Mouse (Mus musculus) midbrain, postnatal 0 days (tissue): ENCODE measurements around the gene Vip. TPM values are rescaled to one million over a fixed set of nuclear protein-coding genes. Genes with fewer than 3 reads are reported as not detected.

ENCODE experiments used
- ATAC-seq: fragments of 200-750 bp; cut with Nextera tagmentation; 2 replicates; pipeline ENCODE4 v1.8.0; 2017; ENCODE audit warnings: moderate number of reproducible peaks, mild to moderate bottlenecking, moderate TSS enrichment, moderate library complexity; ENCODE audit not compliant: low FRiP score
- DNase-seq: peaks from one replicate; pipeline ENCODE4 v3.0.0-alpha.2; 2015; ENCODE audit warnings: low spot score
- H3K27ac ChIP-seq: fragments of 300-500 bp; sonication (generic); 2 replicates; pipeline ENCODE4 v1.5.1; 2014; ENCODE audit warnings: low read depth, mild to moderate bottlenecking, low read length, mixed read lengths
- H3K27me3 ChIP-seq: fragments of 300-500 bp; sonication (generic); 2 replicates; pipeline ENCODE4 v1.6.1; 2014; ENCODE audit warnings: low read length, control low read depth, mixed read lengths; ENCODE audit not compliant: insufficient read depth
- H3K36me3 ChIP-seq: fragments of 300-500 bp; sonication (generic); 2 replicates; pipeline ENCODE4 v1.6.1; 2014; ENCODE audit warnings: low read length, control low read depth, mixed read lengths; ENCODE audit not compliant: insufficient read depth
- H3K4me1 ChIP-seq: fragments of 300-500 bp; sonication (generic); 2 replicates; pipeline ENCODE4 v1.6.1; 2014; ENCODE audit warnings: mild to moderate bottlenecking, control low read depth, antibody characterized with exemption, low read length, mixed read lengths; ENCODE audit not compliant: insufficient read depth
- H3K4me2 ChIP-seq: fragments of 300-500 bp; sonication (generic); 2 replicates; pipeline ENCODE4 v1.6.1; 2014; ENCODE audit warnings: low read depth, mild to moderate bottlenecking, low read length, mixed read lengths; ENCODE audit not compliant: poor library complexity, severe bottlenecking
- H3K4me3 ChIP-seq: fragments of 300-500 bp; sonication (generic); 2 replicates; pipeline ENCODE4 v1.5.1; 2014; ENCODE audit warnings: low read depth, mild to moderate bottlenecking, low read length, moderate library complexity
- H3K9ac ChIP-seq: fragments of 300-500 bp; sonication (generic); replicated peaks from 2 replicates; pipeline ENCODE4 v1.6.1; 2014; ENCODE audit warnings: mild to moderate bottlenecking, low read length, moderate library complexity, mixed read lengths; ENCODE audit not compliant: poor library complexity, severe bottlenecking
- H3K9me3 ChIP-seq: fragments of 300-500 bp; sonication (generic); 2 replicates; pipeline ENCODE4 v1.6.1; 2016; ENCODE audit warnings: low read length, control low read depth
- CTCF ChIP-seq: IDR thresholded peaks from 2 replicates; pipeline ENCODE4 v1.5.1; 2016; ENCODE audit warnings: antibody characterized with exemption, mild to moderate bottlenecking
- WGBS: fragments of 180-500 bp; shearing (Covaris S2); extraction: QIAGEN DNeasy Blood & Tissue Kit; methylation state at CpG from one replicate; pipeline ENCODE4 v1.1.7; 2014; 5-methylcytosine and 5-hydroxymethylcytosine counted together
- polyA plus RNA-seq: library from polyadenylated mRNA; unstranded; fragments of >200 nt; fragmentation: Nextera tagmentation; extraction: Ambion mirVana; gene quantifications from 2 replicates; pipeline ENCODE4 v1.2.1, GENCODE M21; 2015
- total RNA-seq: library from RNA; depleted of rRNA; stranded (reverse); fragments of >200 nt; gene quantifications from 2 replicates; pipeline ENCODE4 v1.2.3, GENCODE M21; 2014

Gene Vip
- total and polyA plus RNA-seq, 2 experiments from 2014 or later, result 1.4 to 1.9 TPM

DNA sequence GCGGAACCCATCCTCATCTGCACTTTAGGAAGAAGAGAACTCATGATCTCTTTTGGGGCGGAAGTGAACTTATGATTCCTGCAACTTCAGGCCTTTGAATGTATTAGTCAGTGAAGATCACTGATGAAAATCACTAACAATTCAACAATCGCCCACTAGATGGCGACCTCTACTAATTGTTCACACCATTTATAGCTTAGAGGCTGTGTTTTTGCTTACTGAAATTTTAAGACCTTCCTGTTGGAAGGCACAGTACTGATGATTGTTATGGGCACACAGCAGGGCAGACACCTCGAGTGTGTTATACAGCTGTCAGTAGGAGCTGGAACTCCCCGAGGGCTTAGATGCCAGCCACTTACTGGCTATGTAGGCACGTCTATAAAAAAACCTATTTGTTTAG lies 38.9 kb upstream of the Vip start:
- H3K27me3 ChIP-seq, result no peaks in the 10 kb centered on the region
- DNase-seq (peak; percentile 90), ATAC-seq (peak; percentile 90)
- no peaks in the 10 kb centered on the region for H3K9me3 ChIP-seq
- TF ChIP-seq CTCF, result peak; percentile 92
- H3K27ac ChIP-seq, result no peak overlapping the region
- no peaks in the 10 kb centered on the region for H3K4me1 ChIP-seq
- no peak overlapping the region for H3K9ac ChIP-seq
- 17% methylated on average over 7 of the region's 7 CpGs for WGBS
- no peak overlapping the region for H3K4me3 ChIP-seq
- H3K4me2 ChIP-seq, result no peak overlapping the region
- H3K36me3 ChIP-seq, result no peaks in the 10 kb centered on the region

DNA sequence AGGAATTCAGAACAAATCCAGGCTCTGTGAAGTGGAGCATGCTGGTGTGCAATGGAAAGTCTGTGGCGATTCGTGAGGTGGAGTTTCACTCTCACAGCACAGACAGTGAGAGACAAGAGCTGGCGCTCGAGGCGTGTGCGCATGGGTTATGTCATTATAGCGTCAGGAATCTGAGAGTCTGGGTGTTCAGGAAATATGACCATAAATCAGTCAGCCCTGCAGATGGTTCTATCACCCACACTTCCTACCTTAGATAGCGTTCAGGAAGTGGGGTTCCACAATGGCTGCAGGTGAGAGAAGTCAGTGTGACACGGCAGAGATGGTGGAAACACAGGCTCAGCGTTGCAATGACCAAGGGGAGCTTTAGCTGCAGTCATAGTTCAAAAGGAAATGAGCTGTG lies 35.5 kb upstream of the Vip start:
- Histone ChIP-seq H3K4me2 (no peak overlapping the region), H3K4me1 (no peaks in the 10 kb centered on the region), H3K4me3 (no peak overlapping the region), H3K36me3 (no peaks in the 10 kb centered on the region), H3K9ac (no peak overlapping the region), H3K27ac (no peak overlapping the region), H3K9me3 (no peaks in the 10 kb centered on the region), H3K27me3 (no peaks in the 10 kb centered on the region)
- ATAC-seq (no peak), DNase-seq (no peak)
- 87% methylated on average over 10 of the region's 10 CpGs for WGBS
- no peak for TF ChIP-seq CTCF

DNA sequence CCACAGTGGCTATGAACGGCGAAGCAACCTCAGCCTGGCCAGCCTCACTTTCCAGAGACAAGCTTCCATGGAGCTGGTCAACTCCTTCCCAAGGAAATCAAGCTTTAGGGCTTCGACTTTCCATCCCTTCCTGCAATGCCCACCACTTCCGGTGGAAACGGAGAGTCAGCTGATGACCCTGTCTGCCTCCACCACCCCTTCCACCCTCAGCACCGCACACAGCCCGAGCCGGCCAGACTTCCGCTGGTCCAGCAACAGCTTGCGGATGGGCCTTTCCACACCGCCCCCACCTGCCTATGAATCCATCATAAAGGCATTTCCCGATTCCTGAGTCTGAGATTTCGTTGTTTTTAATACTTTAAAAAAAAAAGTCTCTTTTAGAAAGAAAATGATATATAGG lies 34.6 kb upstream of the Vip start:
- TF ChIP-seq CTCF, result no peak
- DNase-seq (no peak), ATAC-seq (no peak)
- H3K27ac ChIP-seq, result no peak overlapping the region
- H3K4me3 ChIP-seq, result no peak overlapping the region
- WGBS, result 91% methylated on average over 13 of the region's 13 CpGs
- H3K9ac ChIP-seq, result no peak overlapping the region
- H3K27me3 ChIP-seq, result no peaks in the 10 kb centered on the region
- no peaks in the 10 kb centered on the region for H3K9me3 ChIP-seq
- no peaks in the 10 kb centered on the region for H3K36me3 ChIP-seq
- H3K4me2 ChIP-seq, result no peak overlapping the region
- no peaks in the 10 kb centered on the region for H3K4me1 ChIP-seq

DNA sequence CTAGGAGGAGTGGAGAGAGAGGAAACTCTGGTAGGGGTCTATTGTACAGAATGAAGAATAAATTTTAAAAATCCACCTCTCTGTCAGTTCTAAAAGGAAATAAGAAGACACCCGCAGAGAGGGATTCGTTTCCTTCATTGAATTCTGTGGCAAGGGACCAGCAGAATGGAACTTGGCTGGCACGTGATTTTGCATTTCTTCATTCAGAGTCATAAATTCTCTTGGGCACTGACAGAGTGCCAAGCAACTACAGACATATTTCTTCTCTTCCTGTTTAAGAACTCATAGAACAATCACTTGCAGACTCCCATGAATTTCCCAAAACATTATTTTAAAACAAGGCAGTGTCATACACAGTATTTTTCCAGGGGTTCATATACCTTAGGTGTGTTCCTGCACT lies 30.1 kb upstream of the Vip start:
- Histone ChIP-seq H3K4me1 (no peaks in the 10 kb centered on the region), H3K9me3 (no peaks in the 10 kb centered on the region), H3K4me3 (no peak overlapping the region), H3K27me3 (no peaks in the 10 kb centered on the region), H3K36me3 (no peaks in the 10 kb centered on the region), H3K9ac (no peak overlapping the region), H3K27ac (no peak overlapping the region), H3K4me2 (no peak overlapping the region)
- no peak for DNase-seq
- TF ChIP-seq CTCF, result no peak
- 81% methylated on average over 3 of the region's 3 CpGs for WGBS
- no peak for ATAC-seq

DNA sequence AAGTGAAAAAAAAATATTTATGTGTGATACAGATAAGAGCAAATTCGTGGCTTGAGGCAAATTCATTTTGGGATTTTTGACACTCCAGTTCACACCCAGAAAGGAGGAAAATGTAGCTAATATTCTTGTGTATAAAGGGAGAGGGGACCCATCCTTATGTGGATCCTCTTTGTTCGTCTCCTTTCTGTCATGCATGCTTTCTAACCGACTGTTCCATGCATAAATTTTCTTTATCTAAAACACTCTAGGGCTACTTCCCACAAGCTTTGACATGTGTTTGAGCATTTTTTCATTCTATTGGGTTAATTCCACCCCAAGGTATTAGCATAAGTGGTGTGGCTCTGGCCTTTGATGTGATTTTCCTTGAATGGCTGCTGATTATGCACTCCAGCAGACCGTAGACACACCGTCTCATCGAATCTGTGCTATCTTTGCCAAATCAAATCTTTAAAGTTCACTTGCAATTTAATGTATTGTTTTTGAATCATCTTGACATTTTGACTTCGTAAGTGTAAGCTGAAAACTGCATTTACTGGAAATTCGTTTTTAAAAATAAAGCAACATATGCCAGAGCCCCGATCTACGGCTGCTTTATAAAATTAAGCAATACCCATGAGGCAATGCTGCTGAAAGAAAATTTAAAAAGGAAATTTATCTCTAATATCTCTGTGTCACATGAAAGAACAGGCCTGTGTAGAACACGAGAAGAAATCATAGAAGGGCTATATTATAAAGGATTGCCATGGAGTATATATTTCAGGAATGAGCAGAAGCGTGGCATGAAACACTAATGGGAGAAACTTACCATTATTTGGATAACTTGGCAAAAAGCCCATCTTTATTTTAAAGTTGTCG lies 23.6 kb upstream of the Vip start:
- Histone ChIP-seq H3K4me2 (no peak overlapping the region), H3K36me3 (no peaks in the 10 kb centered on the region), H3K4me3 (no peak overlapping the region), H3K27me3 (no peaks in the 10 kb centered on the region), H3K9me3 (no peaks in the 10 kb centered on the region), H3K4me1 (no peaks in the 10 kb centered on the region), H3K27ac (no peak overlapping the region), H3K9ac (no peak overlapping the region)
- no peak for TF ChIP-seq CTCF
- 29% methylated on average over 13 of the region's 13 CpGs for WGBS
- DNase-seq (peak; percentile 17), ATAC-seq (peak; percentile 70)

DNA sequence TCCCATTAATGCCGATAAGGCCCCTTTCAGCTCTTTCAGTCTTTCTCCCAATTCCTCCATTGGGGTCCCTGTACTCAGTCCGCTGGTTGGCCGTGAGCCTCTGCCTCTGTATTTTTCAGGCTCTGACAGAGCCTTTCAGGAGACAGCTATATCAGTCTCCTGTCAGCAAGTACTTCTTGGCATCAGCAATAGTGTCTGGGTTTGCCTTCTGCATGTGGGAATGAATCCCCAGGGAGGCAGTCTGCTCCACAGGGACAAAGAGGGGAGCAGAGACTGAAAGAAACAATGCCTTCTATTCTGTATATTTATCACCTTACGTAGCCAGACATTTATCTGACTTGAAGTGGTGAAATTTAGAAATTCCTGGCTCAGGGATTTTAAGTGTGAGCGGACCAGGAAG lies 12.8 kb upstream of the Vip start:
- WGBS, result 58% methylated on average over 5 of the region's 5 CpGs
- no peak overlapping the region for H3K4me2 ChIP-seq
- H3K36me3 ChIP-seq, result no peaks in the 10 kb centered on the region
- ATAC-seq (0 out of 2 replicates have a peak, but pooled peaks have one; percentile 38), DNase-seq (no peak)
- no peak overlapping the region for H3K27ac ChIP-seq
- H3K9ac ChIP-seq, result no peak overlapping the region
- no peak for TF ChIP-seq CTCF
- H3K9me3 ChIP-seq, result peaks cover 4% of the 10 kb centered on the region; the same call in 1 of the 2 replicates
- no peaks in the 10 kb centered on the region for H3K4me1 ChIP-seq
- no peaks in the 10 kb centered on the region for H3K27me3 ChIP-seq
- H3K4me3 ChIP-seq, result no peak overlapping the region
